Mouse (Mus musculus) cerebellum, adult 2 months (tissue): ENCODE data around the gene Itpkb.

ENCODE experiments used
- CTCF ChIP-seq: fragments of 200-500 bp; IDR thresholded peaks from 2 replicates; pipeline ENCODE4 v1.5.1; 2011; ENCODE audit warnings: low read depth, mild to moderate bottlenecking, control low read depth, low read length, moderate library complexity, borderline replicate concordance; ENCODE audit not compliant: insufficient read depth
- POLR2A ChIP-seq: fragments of 200-500 bp; IDR thresholded peaks from 2 replicates; pipeline ENCODE4 v1.6.1; 2011; ENCODE audit warnings: low read length, control low read depth, borderline replicate concordance; ENCODE audit not compliant: insufficient read depth

- TF ChIP-seq CTCF, result no peak
- TF ChIP-seq POLR2A, result no peak
Measured at GRCm38 (mm10) chr1:180368112-180368511, 37.8 kb downstream of the Itpkb start.
